Mouse (Mus musculus): ENCODE measurements around the gene Aloxe3. TPM values are rescaled to one million over a fixed set of nuclear protein-coding genes. Genes with fewer than 3 reads are reported as not detected.

Gene Aloxe3
- polyA plus RNA-seq, 1 experiment from 2014 or later = 0.44 TPM

GRCm38 (mm10) chr11:69120221-69121000 is 5.3 kb upstream of the Aloxe3 start, which contains the start of gene Hes7:
TSS of gene Hes7 (plus strand) at chr11:69120404.
- 0 out of 2 replicates have a peak within 1 kb of the TSS, but pooled peaks have one; percentile 48 for H3K9ac ChIP-seq (replicated peaks; ENCODE audit: low read depth)
- TF ChIP-seq EP300 (IDR thresholded peaks at IDR 0.05) = no peak
- TF ChIP-seq CTCF (IDR thresholded peaks at IDR 0.05) = no peak
- H3K36me3 ChIP-seq (ENCODE audit: insufficient read depth, low read length) = no peaks in the 10 kb centered on the region
- H3K4me3 ChIP-seq (ENCODE audit: low read depth, low read length) = peak within 1 kb of the TSS; percentile 54
- H3K4me1 ChIP-seq (ENCODE audit: insufficient read depth, low read depth, low read length) = peaks cover 17% of the 10 kb centered on the region; the same call in 1 of the 2 replicates
- DNase-seq (ENCODE audit: low spot score) (no peak), ATAC-seq (no peak)
- no peak within 1 kb of the TSS for H3K27ac ChIP-seq (ENCODE audit: low read length)
- H3K27me3 ChIP-seq (replicated peaks; ENCODE audit: insufficient read depth, low read length) = no peaks in the 10 kb centered on the region
- H3K9me3 ChIP-seq (ENCODE audit: low read length) = no peaks in the 10 kb centered on the region
- peak within 1 kb of the TSS; percentile 77 for H3K4me2 ChIP-seq (replicated peaks; ENCODE audit: low read depth, low read length)
- 3% methylated on average over 26 of the region's 27 CpGs for WGBS

- peak overlapping the region; percentile 54 for H3K4me3 ChIP-seq (ENCODE audit: low read depth, low read length)
- 0 out of 2 replicates have a peak overlapping the region, but pooled peaks have one; percentile 48 for H3K9ac ChIP-seq (replicated peaks; ENCODE audit: low read depth)
- peaks cover 21% of the 10 kb centered on the region; the same call in 1 of the 2 replicates for H3K4me1 ChIP-seq (ENCODE audit: insufficient read depth, low read depth, low read length)
- ATAC-seq (no peak), DNase-seq (ENCODE audit: low spot score) (peak; percentile 40)
- no peaks in the 10 kb centered on the region for H3K9me3 ChIP-seq (ENCODE audit: low read length)
- H3K4me2 ChIP-seq (replicated peaks; ENCODE audit: low read depth, low read length) = peak overlapping the region; percentile 77
- no peaks in the 10 kb centered on the region for H3K36me3 ChIP-seq (ENCODE audit: insufficient read depth, low read length)
- under 1% methylated on average over 20 of the region's 33 CpGs for WGBS
- no peak overlapping the region for H3K27ac ChIP-seq (ENCODE audit: low read length)
- no peak for TF ChIP-seq EP300 (IDR thresholded peaks at IDR 0.05)
- no peak for TF ChIP-seq CTCF (IDR thresholded peaks at IDR 0.05)
- no peaks in the 10 kb centered on the region for H3K27me3 ChIP-seq (replicated peaks; ENCODE audit: insufficient read depth, low read length)
Observed at GRCm38 (mm10) chr11:69121001-69121740, 4.5 kb upstream of the Aloxe3 start.

- DNase-seq (ENCODE audit: low spot score) (no peak), ATAC-seq (no peak)
- under 1% methylated on average over 27 of the region's 32 CpGs for WGBS
- Histone ChIP-seq H3K4me1 (ENCODE audit: insufficient read depth, low read depth, low read length) (peaks cover 23% of the 10 kb centered on the region; the same call in 1 of the 2 replicates), H3K27ac (ENCODE audit: low read length) (peak overlapping the region; percentile 87), H3K27me3 (replicated peaks; ENCODE audit: insufficient read depth, low read length) (no peaks in the 10 kb centered on the region), H3K9ac (replicated peaks; ENCODE audit: low read depth) (peak overlapping the region; percentile 48), H3K36me3 (ENCODE audit: insufficient read depth, low read length) (no peaks in the 10 kb centered on the region), H3K4me2 (replicated peaks; ENCODE audit: low read depth, low read length) (peak overlapping the region; percentile 77), H3K4me3 (ENCODE audit: low read depth, low read length) (peak overlapping the region; percentile 54), H3K9me3 (ENCODE audit: low read length) (no peaks in the 10 kb centered on the region)
- no peak for TF ChIP-seq EP300 (IDR thresholded peaks at IDR 0.05)
Observed at GRCm38 (mm10) chr11:69121741-69122335, 3.9 kb upstream of the Aloxe3 start.

- ATAC-seq (peak; percentile 62), DNase-seq (ENCODE audit: low spot score) (peak; percentile 93)
- peak within 1 kb of the TSS; percentile 54 for H3K4me3 ChIP-seq (ENCODE audit: low read depth, low read length)
- H3K9ac ChIP-seq (replicated peaks; ENCODE audit: low read depth) = peak within 1 kb of the TSS; percentile 48
- peak; percentile 83 for TF ChIP-seq CTCF (IDR thresholded peaks at IDR 0.05)
- TF ChIP-seq EP300 (IDR thresholded peaks at IDR 0.05) = no peak
- peak within 1 kb of the TSS; percentile 77 for H3K4me2 ChIP-seq (replicated peaks; ENCODE audit: low read depth, low read length)
- H3K27ac ChIP-seq (ENCODE audit: low read length) = peak within 1 kb of the TSS; percentile 87
- whole genome bisulfite sequencing = under 1% methylated on average over 59 of the region's 66 CpGs
- H3K27me3 ChIP-seq (replicated peaks; ENCODE audit: insufficient read depth, low read length) = no peaks in the 10 kb centered on the region
- peaks cover 23% of the 10 kb centered on the region; the same call in 1 of the 2 replicates for H3K4me1 ChIP-seq (ENCODE audit: insufficient read depth, low read depth, low read length)
- H3K9me3 ChIP-seq (ENCODE audit: low read length) = no peaks in the 10 kb centered on the region
- no peaks in the 10 kb centered on the region for H3K36me3 ChIP-seq (ENCODE audit: insufficient read depth, low read length)
Observed at GRCm38 (mm10) chr11:69122336-69122951, 3.3 kb upstream of the Aloxe3 start, which contains the start of gene 9130213A22Rik. TSS of gene 9130213A22Rik (minus strand) at chr11:69122589.

GRCm38 (mm10) chr11:69123056-69123692 is 2.5 kb upstream of the Aloxe3 start:
- under 1% methylated on average over 29 of the region's 29 CpGs for WGBS
- TF ChIP-seq EP300 (IDR thresholded peaks at IDR 0.05) = no peak; the same call in 1 of the 2 replicates
- peak; percentile 49 for TF ChIP-seq CTCF (IDR thresholded peaks at IDR 0.05)

More at GRCm38 (mm10) chr11:69123056-69123692, 2.5 kb upstream of the Aloxe3 start:
- Histone ChIP-seq H3K27me3 (replicated peaks; ENCODE audit: insufficient read depth, low read length) (no peaks in the 10 kb centered on the region), H3K4me1 (ENCODE audit: insufficient read depth, low read depth, low read length) (peaks cover 23% of the 10 kb centered on the region; the same call in 1 of the 2 replicates), H3K4me3 (ENCODE audit: low read depth, low read length) (peak overlapping the region; percentile 54), H3K9me3 (ENCODE audit: low read length) (no peaks in the 10 kb centered on the region), H3K36me3 (ENCODE audit: insufficient read depth, low read length) (no peaks in the 10 kb centered on the region), H3K27ac (ENCODE audit: low read length) (peak overlapping the region; percentile 87), H3K4me2 (replicated peaks; ENCODE audit: low read depth, low read length) (peak overlapping the region; percentile 77), H3K9ac (replicated peaks; ENCODE audit: low read depth) (peak overlapping the region; percentile 48)
- DNase-seq (ENCODE audit: low spot score) (peak; percentile 88), ATAC-seq (no peak)

All from lung, postnatal 0 days (tissue).